Mouse (Mus musculus) adrenal gland, postnatal 10 days (tissue): Measurements from ENCODE around the gene Cflar. TPM values are rescaled to one million over a fixed set of nuclear protein-coding genes. Genes with fewer than 3 reads are reported as not detected.

Experiments
- DNase-seq: peaks from one replicate; pipeline ENCODE4 v3.0.0; 2021; ENCODE audit warnings: mixed read lengths
- total RNA-seq, 2 experiments: library from RNA; stranded (reverse); gene quantifications; 2 replicates each; pipeline ENCODE4 v1.2.3; 2021

The Cflar gene
- total RNA-seq, 2 experiments from 2014 or later = 101 to 102 TPM

- peak; percentile 50 for DNase-seq
These were observed 1.1 kb downstream of the Cflar start for GRCm38 (mm10) chr1:58712076-58713061.

GRCm38 (mm10) chr1:58713081-58713892 is 2.0 kb downstream of the Cflar start:
- DNase-seq = peak; percentile 74

DNA sequence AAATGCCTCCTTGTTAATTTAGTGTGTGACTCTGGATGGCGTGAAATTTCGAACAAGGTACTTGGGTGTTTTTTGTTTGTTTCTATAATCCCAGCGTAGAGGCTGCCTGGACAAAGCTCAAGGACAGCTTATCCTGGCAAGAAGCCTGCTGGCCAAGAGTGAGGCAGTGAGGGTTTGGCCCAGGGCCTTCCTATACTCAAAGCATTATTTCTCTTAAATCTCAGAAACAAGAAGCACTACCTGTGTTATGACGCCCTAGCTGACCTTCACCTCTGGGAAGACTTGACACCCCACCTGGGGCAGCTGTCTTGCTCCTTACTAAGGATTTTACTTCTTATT is 2.6 kb downstream of the Cflar start:
- DNase-seq = peak; percentile 90

- DNase-seq = no peak
These were observed 3.1 kb downstream of the Cflar start for GRCm38 (mm10) chr1:58714361-58714760.

- DNase-seq = no peak
These were observed 4.2 kb downstream of the Cflar start for GRCm38 (mm10) chr1:58715536-58715935.

DNA sequence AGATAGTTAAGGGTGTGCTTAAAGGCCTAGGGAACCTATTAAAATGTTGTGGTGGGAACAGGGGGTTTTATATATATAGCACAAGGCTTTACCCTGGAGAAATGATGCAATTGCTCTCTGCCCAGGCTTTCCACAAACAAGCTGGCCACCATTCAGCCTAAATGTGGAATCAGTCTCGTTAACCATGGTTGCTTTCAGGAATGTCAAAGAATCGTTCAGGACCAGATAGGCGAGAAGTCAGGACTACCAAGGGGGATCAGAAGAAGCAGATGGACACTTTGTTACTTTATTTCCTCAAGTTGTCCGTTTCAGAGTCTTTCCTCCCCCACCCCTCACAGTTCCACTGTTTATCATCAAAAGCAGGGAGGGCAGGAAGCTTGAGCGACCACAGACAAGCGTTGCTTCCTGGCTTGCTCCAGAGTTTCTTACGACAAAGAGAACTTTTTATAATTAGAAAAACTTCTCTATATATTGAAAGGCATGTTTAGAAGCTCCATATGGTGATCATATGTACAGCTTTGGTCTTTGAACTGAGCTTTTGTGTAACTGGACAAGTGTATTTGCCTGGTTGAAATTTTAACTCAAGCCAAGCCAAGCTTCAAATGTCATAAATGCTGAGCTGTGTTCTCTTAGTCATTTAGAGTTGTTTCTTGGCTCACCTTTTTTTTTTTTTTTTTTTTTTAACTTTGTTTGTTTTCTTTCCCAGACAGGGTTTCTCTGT is 5.0 kb downstream of the Cflar start:
- DNase-seq = no peak

DNA sequence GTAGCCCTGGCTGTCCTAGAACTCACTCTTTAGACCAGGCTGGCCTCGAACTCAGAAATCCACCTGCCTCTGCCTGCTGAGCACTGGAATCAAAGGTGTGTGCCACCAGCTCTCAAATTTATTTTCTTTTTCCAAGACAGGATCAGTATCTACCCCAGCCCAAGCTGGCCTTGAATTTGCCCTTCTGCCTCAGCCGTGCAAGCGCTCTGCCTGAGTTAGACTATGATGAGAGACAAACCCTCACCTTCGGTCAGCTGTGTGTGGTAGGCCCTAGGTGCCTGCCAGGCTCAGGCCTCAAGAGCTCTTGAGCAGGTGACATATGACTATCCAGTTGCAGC is 5.5 kb downstream of the Cflar start:
- DNase-seq = no peak

DNA sequence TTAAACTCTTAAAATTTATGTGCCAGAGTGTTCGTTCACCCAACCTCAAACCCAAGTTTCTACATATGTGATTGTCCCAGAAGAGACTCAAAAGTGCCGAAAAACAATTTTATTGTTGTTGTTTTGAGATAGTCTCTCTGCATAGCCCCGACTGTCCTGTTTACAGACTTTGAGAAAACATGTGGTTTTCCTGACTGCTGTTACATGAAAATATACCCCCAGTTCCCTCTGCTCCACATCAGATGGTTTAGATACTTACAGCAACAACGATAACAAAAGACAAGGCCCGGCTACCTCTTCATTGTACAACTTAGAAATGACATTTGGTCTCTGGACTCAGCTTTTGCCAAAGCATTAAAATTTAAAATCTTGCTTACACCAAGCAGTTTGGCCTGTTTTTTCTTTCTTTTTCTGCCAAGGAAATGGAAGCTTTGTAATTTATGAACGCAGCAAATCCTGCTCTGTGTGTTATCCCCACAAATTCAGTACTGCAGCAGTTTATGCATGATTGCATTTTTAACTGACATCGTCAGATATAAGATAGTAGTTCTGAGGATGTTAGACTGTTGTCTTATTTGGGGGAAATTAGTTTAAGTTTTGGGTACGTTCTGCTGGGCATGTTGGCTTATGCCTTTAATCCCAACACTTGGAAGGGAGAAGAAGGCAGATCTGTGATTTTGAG is 6.4 kb downstream of the Cflar start:
- DNase-seq = no peak

GRCm38 (mm10) chr1:58719356-58719945 is 8.1 kb downstream of the Cflar start:
- DNase-seq = no peak

DNA sequence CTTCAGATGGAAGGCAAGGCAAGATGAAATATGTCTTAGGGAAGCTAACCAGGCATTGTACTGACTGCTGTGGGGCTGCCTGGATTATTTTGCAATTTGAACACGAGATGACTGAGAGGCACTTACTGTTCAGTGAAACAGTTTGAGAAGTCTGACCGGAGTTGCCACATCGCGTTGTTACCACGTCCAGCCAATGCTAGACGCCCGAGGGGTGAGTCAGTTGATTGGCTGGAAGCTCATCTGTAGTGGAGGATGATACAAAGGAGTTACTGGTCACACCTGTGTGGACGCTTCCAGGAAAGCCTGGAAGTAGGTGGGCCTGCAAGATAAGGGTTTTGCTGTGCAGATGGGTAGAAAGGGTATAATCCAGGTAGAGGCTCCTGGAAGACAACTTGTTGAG is 8.8 kb downstream of the Cflar start:
- DNase-seq = peak; percentile 29

DNA sequence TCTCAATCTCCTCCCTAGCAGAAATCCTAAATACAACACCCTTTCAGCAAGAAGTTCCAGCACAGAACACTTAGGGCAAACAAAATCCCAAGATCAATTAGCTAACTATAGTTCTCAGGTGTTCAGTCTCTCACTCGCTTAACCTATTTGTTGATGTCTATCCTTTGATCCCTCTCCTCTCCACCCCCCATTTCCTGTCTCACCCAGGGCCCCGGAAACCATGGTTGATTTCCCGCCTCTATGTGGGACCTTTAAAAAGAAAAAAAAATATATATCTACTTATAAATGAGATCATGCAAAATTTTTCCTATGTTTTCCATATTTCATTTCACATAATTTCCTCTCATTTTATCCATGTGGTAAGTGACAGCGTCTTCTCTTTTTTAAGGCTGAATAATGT is 9.7 kb downstream of the Cflar start:
- no peak for DNase-seq

- no peak for DNase-seq
These were observed 11.0 kb downstream of the Cflar start for GRCm38 (mm10) chr1:58722115-58722938.

- DNase-seq = no peak
These were observed 11.9 kb downstream of the Cflar start for GRCm38 (mm10) chr1:58723062-58723808.

DNA sequence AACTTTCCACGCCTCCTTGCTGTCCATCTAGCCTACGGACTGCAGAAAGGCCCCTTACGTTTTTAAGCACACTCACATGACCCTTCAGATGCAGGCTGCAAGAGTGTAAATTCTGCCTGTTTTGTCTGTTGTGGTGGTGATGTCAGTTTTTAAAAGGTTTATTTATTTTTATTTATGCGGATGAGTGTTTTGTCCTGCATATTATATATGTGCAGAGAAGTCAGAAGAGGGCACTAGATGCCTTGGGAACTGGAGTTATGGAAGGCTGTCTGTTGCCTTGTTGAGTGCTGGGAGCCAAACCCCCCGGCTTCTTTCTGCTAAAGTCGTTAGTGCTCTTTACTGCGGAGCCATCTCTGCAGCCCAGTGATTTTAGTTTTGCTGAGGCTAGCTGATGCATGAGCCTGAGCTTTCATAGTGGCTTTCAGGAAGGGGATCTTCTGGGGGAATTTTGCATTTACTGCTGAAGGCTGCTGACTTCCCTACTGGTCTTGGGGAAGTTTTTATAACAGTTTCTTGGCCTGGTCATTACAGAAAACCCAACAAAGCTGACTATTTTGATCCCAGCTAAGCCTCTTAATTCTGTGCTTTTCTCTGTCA is 12.6 kb downstream of the Cflar start:
- no peak for DNase-seq

- no peak for DNase-seq
These were observed 13.2 kb downstream of the Cflar start for GRCm38 (mm10) chr1:58724533-58724932.

- no peak for DNase-seq
These were observed 13.8 kb downstream of the Cflar start for GRCm38 (mm10) chr1:58725095-58725494.

DNA sequence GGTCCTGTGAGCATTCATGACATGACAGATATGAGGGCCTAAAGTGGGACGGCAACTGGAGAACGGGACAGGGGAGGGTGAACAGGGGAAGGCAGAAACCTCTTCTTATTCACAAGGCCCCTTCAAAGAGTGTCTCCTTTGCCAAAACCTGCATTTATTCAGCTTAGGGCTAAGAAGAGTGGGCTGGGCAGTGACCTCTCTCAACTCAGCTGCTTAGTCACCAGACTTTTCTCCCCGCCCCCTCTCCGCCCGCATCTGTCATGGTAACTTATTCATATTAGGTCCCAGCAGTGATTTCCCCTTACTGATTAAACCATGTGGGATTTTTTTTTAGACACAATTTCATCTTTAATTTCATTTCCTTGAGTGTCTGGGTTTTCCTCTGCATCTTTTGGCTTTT is 14.5 kb downstream of the Cflar start:
- peak; percentile 69 for DNase-seq

GRCm38 (mm10) chr1:58727019-58727746 is 15.9 kb downstream of the Cflar start:
- DNase-seq = no peak
